Mouse (Mus musculus): ENCODE measurements around the gene Zfp526. TPM values are rescaled to one million over a fixed set of nuclear protein-coding genes. Genes with fewer than 3 reads are reported as not detected.
"Not testable (repeated sequence)": the region's sequence is repeated elsewhere in the genome, so short reads cannot be mapped to it uniquely, and the experiment has no call there.

Zfp526 gene
- polyA plus RNA-seq, 1 experiment: 13.9 TPM

DNA sequence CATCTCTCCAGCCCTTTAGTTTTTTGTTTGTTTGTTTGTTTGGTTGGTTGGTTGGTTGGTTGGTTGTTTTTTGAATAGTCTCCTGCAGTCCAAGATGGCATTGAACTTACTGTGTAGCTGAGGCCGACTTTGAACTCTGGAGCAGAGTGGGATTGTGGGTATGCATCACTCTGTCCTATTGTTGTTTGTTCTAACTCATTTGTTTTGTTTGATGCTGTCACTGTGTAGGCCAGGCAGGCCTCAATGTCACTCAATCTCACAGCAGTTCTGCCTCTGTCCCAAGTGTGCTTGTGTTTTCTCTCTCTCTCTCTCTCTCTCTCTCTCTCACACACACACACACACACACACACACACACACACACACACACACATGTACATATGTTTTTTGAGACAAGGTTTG, 40.7 kb downstream of the Zfp526 start:
- Histone ChIP-seq H3K27ac (ENCODE audit: control insufficient read depth, insufficient read depth, low read depth, low read length, poor library complexity) (no peak overlapping the region), H3K4me3 (replicated peaks; ENCODE audit: control insufficient read depth, low read depth, low read length) (no peak overlapping the region), H3K4me1 (ENCODE audit: control insufficient read depth, insufficient read depth, low read length) (peaks cover under 1% of the 10 kb centered on the region; the same call in 1 of the 2 replicates)
- TF ChIP-seq POLR2A (IDR thresholded peaks at IDR 0.05; ENCODE audit: borderline replicate concordance, control insufficient read depth, low read depth, low read length) (no peak), CTCF (IDR thresholded peaks at IDR 0.05; ENCODE audit: control insufficient read depth, insufficient read depth, low read length) (no peak)
- 62% methylated on average over 1 of the region's 1 CpGs for WGBS

DNA sequence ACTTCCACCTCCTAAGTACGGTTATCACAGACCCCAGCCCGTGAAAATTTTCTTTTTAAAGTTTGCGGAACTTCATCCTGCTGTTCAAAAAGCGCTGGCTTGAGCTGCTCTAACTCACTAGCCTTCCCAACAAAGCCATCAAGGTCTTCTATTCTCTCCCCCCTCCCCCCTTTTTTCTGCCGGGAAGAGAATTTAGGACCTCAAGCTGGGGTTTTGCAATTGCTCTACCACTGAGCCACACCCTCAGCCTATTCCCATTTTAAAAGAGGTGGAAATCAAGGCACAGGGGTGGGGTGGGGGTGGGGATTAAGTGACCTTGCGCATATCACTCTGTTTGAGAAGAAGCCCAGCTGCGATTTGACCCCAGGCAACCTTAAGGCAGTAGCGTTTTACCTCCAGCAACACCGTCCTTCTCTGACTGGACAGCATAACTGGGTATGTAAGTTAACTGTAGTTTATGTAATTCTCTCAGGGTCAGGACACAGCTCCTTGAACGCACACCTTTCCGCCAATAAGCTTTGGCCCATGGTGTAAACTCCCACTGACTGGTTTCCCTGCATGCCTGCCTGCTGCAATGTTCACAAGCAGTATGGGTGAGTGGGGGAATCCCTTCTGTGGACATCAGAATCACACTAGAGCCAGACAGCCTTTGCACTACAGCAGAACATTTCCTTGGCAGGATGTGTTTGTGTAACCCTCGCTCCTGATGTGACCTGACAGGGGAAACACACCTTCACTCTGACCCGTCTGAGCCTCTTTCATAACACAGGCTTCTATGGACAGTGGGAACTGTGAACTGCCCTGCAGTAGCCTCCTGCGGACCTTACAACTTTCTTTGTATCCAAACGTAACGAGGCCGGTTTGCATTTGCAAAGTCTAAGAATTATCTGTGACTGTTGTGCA, 43.0 kb downstream of the Zfp526 start:
- no peak overlapping the region for H3K4me3 ChIP-seq (replicated peaks; ENCODE audit: control insufficient read depth, low read depth, low read length)
- TF ChIP-seq CTCF (IDR thresholded peaks at IDR 0.05; ENCODE audit: control insufficient read depth, insufficient read depth, low read length) (no peak), POLR2A (IDR thresholded peaks at IDR 0.05; ENCODE audit: borderline replicate concordance, control insufficient read depth, low read depth, low read length) (no peak)
- WGBS: 75% methylated on average over 17 of the region's 17 CpGs
- peaks cover 1% of the 10 kb centered on the region; the same call in 1 of the 2 replicates for H3K4me1 ChIP-seq (ENCODE audit: control insufficient read depth, insufficient read depth, low read length)
- no peak overlapping the region for H3K27ac ChIP-seq (ENCODE audit: control insufficient read depth, insufficient read depth, low read depth, low read length, poor library complexity)

DNA sequence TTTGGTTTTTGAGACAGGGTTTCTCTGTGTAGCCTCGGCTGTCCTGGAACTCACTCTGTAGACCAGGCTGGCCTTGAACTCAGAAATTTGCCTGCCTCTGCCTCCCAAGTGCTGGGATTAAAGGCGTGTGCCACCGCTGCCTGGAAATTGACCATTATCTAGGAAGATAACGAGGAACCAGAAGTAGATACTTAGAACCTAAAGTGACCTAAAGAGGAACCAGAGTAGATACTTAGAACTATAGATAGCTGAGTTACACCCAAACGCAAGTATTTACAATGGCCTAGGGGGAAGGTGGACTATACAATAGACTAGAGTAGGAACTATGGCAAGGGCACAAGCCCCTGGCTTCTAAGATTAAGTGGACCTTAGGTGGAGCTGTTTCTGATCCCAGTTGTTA, 44.5 kb downstream of the Zfp526 start:
- 52% methylated on average over 5 of the region's 5 CpGs for WGBS
- not testable (repeated sequence) for H3K4me1 ChIP-seq (ENCODE audit: control insufficient read depth, insufficient read depth, low read length); H3K27ac ChIP-seq (ENCODE audit: control insufficient read depth, insufficient read depth, low read depth, low read length, poor library complexity); H3K4me3 ChIP-seq (replicated peaks; ENCODE audit: control insufficient read depth, low read depth, low read length)

- Histone ChIP-seq H3K4me1 (ENCODE audit: control insufficient read depth, insufficient read depth, low read length) (peaks cover 10% of the 10 kb centered on the region), H3K4me3 (replicated peaks; ENCODE audit: control insufficient read depth, low read depth, low read length) (no peak overlapping the region), H3K27ac (ENCODE audit: control insufficient read depth, insufficient read depth, low read depth, low read length, poor library complexity) (no peak overlapping the region)
- WGBS: 80% methylated on average over 8 of the region's 8 CpGs
- no peak for TF ChIP-seq POLR2A (IDR thresholded peaks at IDR 0.05; ENCODE audit: borderline replicate concordance, control insufficient read depth, low read depth, low read length)
Observed at GRCm38 (mm10) chr7:25266180-25266962, 45.1 kb downstream of the Zfp526 start.

GRCm38 (mm10) chr7:25267301-25267750, 46.1 kb downstream of the Zfp526 start, which contains the start of gene Cic:
TSS of gene Cic (plus strand) at chr7:25267704.
- WGBS: under 1% methylated on average over 29 of the region's 29 CpGs
- TF ChIP-seq POLR2A (IDR thresholded peaks at IDR 0.05; ENCODE audit: borderline replicate concordance, control insufficient read depth, low read depth, low read length) (peak; percentile 57; the same call in 1 of the 2 replicates), CTCF (IDR thresholded peaks at IDR 0.05; ENCODE audit: control insufficient read depth, insufficient read depth, low read length) (no peak)
- Histone ChIP-seq H3K4me1 (ENCODE audit: control insufficient read depth, insufficient read depth, low read length) (peaks cover 10% of the 10 kb centered on the region), H3K4me3 (replicated peaks; ENCODE audit: control insufficient read depth, low read depth, low read length) (peak within 1 kb of the TSS; percentile 82), H3K27ac (ENCODE audit: control insufficient read depth, insufficient read depth, low read depth, low read length, poor library complexity) (peak within 1 kb of the TSS; percentile 94)

- Histone ChIP-seq H3K27ac (ENCODE audit: control insufficient read depth, insufficient read depth, low read depth, low read length, poor library complexity) (peak overlapping the region; percentile 94), H3K4me3 (replicated peaks; ENCODE audit: control insufficient read depth, low read depth, low read length) (peak overlapping the region; percentile 82), H3K4me1 (ENCODE audit: control insufficient read depth, insufficient read depth, low read length) (peaks cover 10% of the 10 kb centered on the region)
- WGBS: under 1% methylated on average over 33 of the region's 33 CpGs
- TF ChIP-seq POLR2A (IDR thresholded peaks at IDR 0.05; ENCODE audit: borderline replicate concordance, control insufficient read depth, low read depth, low read length): peak; percentile 26; the same call in 1 of the 2 replicates
- 0 out of 2 replicates have a peak, but pooled peaks have one; percentile 7 for TF ChIP-seq CTCF (IDR thresholded peaks at IDR 0.05; ENCODE audit: control insufficient read depth, insufficient read depth, low read length)
Observed at GRCm38 (mm10) chr7:25267751-25268463, 46.7 kb downstream of the Zfp526 start.

GRCm38 (mm10) chr7:25268588-25268987, 47.4 kb downstream of the Zfp526 start:
- TF ChIP-seq CTCF (IDR thresholded peaks at IDR 0.05; ENCODE audit: control insufficient read depth, insufficient read depth, low read length) (no peak), POLR2A (IDR thresholded peaks at IDR 0.05; ENCODE audit: borderline replicate concordance, control insufficient read depth, low read depth, low read length) (no peak)
- 1% methylated on average over 7 of the region's 7 CpGs for WGBS
- Histone ChIP-seq H3K4me3 (replicated peaks; ENCODE audit: control insufficient read depth, low read depth, low read length) (peak overlapping the region; percentile 82), H3K27ac (ENCODE audit: control insufficient read depth, insufficient read depth, low read depth, low read length, poor library complexity) (peak overlapping the region; percentile 66), H3K4me1 (ENCODE audit: control insufficient read depth, insufficient read depth, low read length) (peaks cover 10% of the 10 kb centered on the region)

DNA sequence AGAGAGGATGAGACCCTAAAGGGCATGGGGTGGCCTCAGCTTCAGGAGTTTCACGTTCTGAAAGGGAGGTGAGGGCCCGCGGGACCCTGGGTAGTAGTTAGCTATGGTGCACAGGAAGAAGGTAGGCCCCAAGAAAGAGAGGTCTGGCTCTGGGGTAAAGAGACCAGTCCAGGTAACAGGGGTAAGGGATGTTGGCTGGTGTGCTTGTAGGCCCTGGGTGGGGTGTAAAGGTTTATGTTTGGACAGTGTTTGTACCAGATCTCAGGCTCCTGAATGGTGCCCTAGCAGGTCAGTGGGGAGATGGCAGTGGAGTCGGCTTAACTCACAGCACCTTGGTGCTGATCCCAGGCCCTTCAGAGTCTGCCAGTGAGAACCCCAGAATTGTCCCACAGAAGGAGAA, 47.8 kb downstream of the Zfp526 start:
- TF ChIP-seq POLR2A (IDR thresholded peaks at IDR 0.05; ENCODE audit: borderline replicate concordance, control insufficient read depth, low read depth, low read length) (no peak), CTCF (IDR thresholded peaks at IDR 0.05; ENCODE audit: control insufficient read depth, insufficient read depth, low read length) (no peak)
- H3K4me1 ChIP-seq (ENCODE audit: control insufficient read depth, insufficient read depth, low read length): peaks cover 10% of the 10 kb centered on the region
- WGBS: 3% methylated on average over 4 of the region's 4 CpGs
- peak overlapping the region; percentile 66 for H3K27ac ChIP-seq (ENCODE audit: control insufficient read depth, insufficient read depth, low read depth, low read length, poor library complexity)
- peak overlapping the region; percentile 82 for H3K4me3 ChIP-seq (replicated peaks; ENCODE audit: control insufficient read depth, low read depth, low read length)

All from bone marrow, adult 2 months (tissue).